26 mouse cellular contexts compared by ENCODE assay signal in genomic region chr8:74906333-74906732, GRCm38 (mm10). TPM values are rescaled to one million over a fixed set of nuclear protein-coding genes. Genes with fewer than 3 reads are reported as not detected.
DNase-seq lines count a peak whose midpoint lies in the region; ATAC-seq lines count a peak whose summit lies in the region.
"Had no signal": no experiment of that assay in that cellular context is flagged by ENCODE, and none has a peak within 500 bp of the region (broad histone marks: within the 10 kb centered on the region; RNA-seq: fewer than 3 reads in every experiment).

No protein-coding gene starts in this region.

- H3K9me3 ChIP-seq in midbrain, embryonic 11.5 days (ENCODE audit: control insufficient read depth, low read length), result no peaks in the 10 kb centered on the region; the same call in 1 of the 2 replicates
- no peaks in the 10 kb centered on the region for H3K9me3 ChIP-seq in midbrain, embryonic 10.5 days (replicated peaks)
- no peaks in the 10 kb centered on the region for H3K9me3 ChIP-seq in midbrain, embryonic 12.5 days
- H3K9me3 ChIP-seq: embryonic facial prominence, embryonic 10.5 days; neural tube, embryonic 12.5 days had no signal

- no peak overlapping the region for H3K4me2 ChIP-seq in midbrain, embryonic 11.5 days
- H3K4me2 ChIP-seq in midbrain, embryonic 12.5 days (replicated peaks), result no peak overlapping the region
- H3K4me2 ChIP-seq: neural tube, embryonic 12.5 days had no signal

- no peak overlapping the region for H3K27ac ChIP-seq in midbrain, embryonic 11.5 days (ENCODE audit: low read depth, low read length)
- no peak overlapping the region for H3K27ac ChIP-seq in midbrain, embryonic 10.5 days (replicated peaks)
- H3K27ac ChIP-seq in midbrain, embryonic 12.5 days (replicated peaks), result no peak overlapping the region
- H3K27ac ChIP-seq: embryonic facial prominence, embryonic 10.5 days; heart, adult 2 months; neural tube, embryonic 12.5 days had no signal

- no peak overlapping the region for H3K9ac ChIP-seq in midbrain, embryonic 11.5 days (ENCODE audit: low read length)
- H3K9ac ChIP-seq in midbrain, embryonic 12.5 days (replicated peaks), result no peak overlapping the region
- H3K9ac ChIP-seq: liver, postnatal 0 days; neural tube, embryonic 12.5 days had no signal

- 22% methylated on average over 1 of the region's 1 CpGs for WGBS in midbrain, embryonic 11.5 days
- WGBS in midbrain, embryonic 10.5 days, result 25% methylated on average over 1 of the region's 1 CpGs
- WGBS in midbrain, embryonic 12.5 days, result 18% methylated on average over 1 of the region's 1 CpGs

- peak; percentile 10 for DNase-seq in embryo, embryonic 10.5 days (ENCODE audit: low spot score)
- DNase-seq in embryo, embryonic 10 days (ENCODE audit: low spot score), result no peak
- DNase-seq in midbrain, embryonic 11.5 days (ENCODE audit: low spot score, missing footprints), result no peak
- DNase-seq in midbrain, embryonic 10.5 days (ENCODE audit: low spot score), result no peak
- DNase-seq in kidney, adult 8-10 months, result no peak
- no peak for DNase-seq in layer of hippocampus, postnatal 25 days (ENCODE audit: extremely low spot score in 1 of 2, low spot score in 1 of 2)
- DNase-seq: adrenal gland, postnatal 10 days; cerebellum, adult 9-11 months; gastrocnemius, postnatal 10 days; heart, adult 2 months; heart, postnatal 4 days; kidney, postnatal 4 days; liver, postnatal 0 days; lung, postnatal 10 days; right cerebral cortex, adult 18-20 months; thymus, postnatal 25 days had no signal

- ATAC-seq in midbrain, embryonic 11.5 days (ENCODE audit: low FRiP score), result peak; percentile 77
- ATAC-seq in midbrain, embryonic 12.5 days (ENCODE audit: low FRiP score, low read depth), result peak; percentile 85
- ATAC-seq: activated CD4-positive, CD25-positive, alpha-beta regulatory T cell, adult 4 months; CD4-positive, CD25-positive, alpha-beta regulatory T cell, adult 4 months; liver, postnatal 0 days; Patski had no signal

- H3K36me3 ChIP-seq in midbrain, embryonic 11.5 days (ENCODE audit: control insufficient read depth, insufficient read depth, low read length), result no peaks in the 10 kb centered on the region
- no peaks in the 10 kb centered on the region for H3K36me3 ChIP-seq in midbrain, embryonic 10.5 days
- H3K36me3 ChIP-seq in midbrain, embryonic 12.5 days, result no peaks in the 10 kb centered on the region
- H3K36me3 ChIP-seq: embryonic facial prominence, embryonic 10.5 days; neural tube, embryonic 12.5 days had no signal

- H3K27me3 ChIP-seq in midbrain, embryonic 11.5 days (ENCODE audit: control insufficient read depth, insufficient read depth, low read length), result no peaks in the 10 kb centered on the region
- no peaks in the 10 kb centered on the region for H3K27me3 ChIP-seq in midbrain, embryonic 10.5 days (ENCODE audit: low read depth, poor library complexity, severe bottlenecking)
- H3K27me3 ChIP-seq in midbrain, embryonic 12.5 days, result no peaks in the 10 kb centered on the region
- H3K27me3 ChIP-seq: neural tube, embryonic 12.5 days; Patski had no signal

- peaks cover 2% of the 10 kb centered on the region; the same call in 1 of the 2 replicates for H3K4me1 ChIP-seq in midbrain, embryonic 11.5 days (ENCODE audit: control insufficient read depth, insufficient read depth, low read length)
- peaks cover 12% of the 10 kb centered on the region for H3K4me1 ChIP-seq in midbrain, embryonic 10.5 days
- H3K4me1 ChIP-seq in midbrain, embryonic 12.5 days, result peaks cover 5% of the 10 kb centered on the region; the same call in 1 of the 2 replicates
- H3K4me1 ChIP-seq: neural tube, embryonic 12.5 days had no signal

- H3K4me3 ChIP-seq in midbrain, embryonic 11.5 days (ENCODE audit: low read depth, low read length), result no peak overlapping the region
- H3K4me3 ChIP-seq in midbrain, embryonic 10.5 days, result no peak overlapping the region
- no peak overlapping the region for H3K4me3 ChIP-seq in midbrain, embryonic 12.5 days
- H3K4me3 ChIP-seq: embryonic facial prominence, embryonic 10.5 days; heart, adult 2 months; neural tube, embryonic 12.5 days had no signal

RNA-seq across cellular contexts. Expression of gene Isx, which starts 33.4 kb away (rescaled TPM):
- polyA plus RNA-seq in midbrain, embryonic 11.5 days (2014; fragmentation: Nextera tagmentation; extraction: Ambion mirVana), result not detected in 2 replicates
- polyA plus RNA-seq in midbrain, embryonic 10.5 days (2016; fragmentation: Nextera tagmentation; extraction: Ambion mirVana), result not detected in 2 replicates
- polyA plus RNA-seq in midbrain, embryonic 12.5 days (2016; fragmentation: Nextera tagmentation; extraction: Ambion mirVana), result not detected in 2 replicates
- total RNA-seq in layer of hippocampus, postnatal 25 days (2021), result not detected
- total RNA-seq: gastrocnemius, postnatal 10 days; liver, adult 2 months; megakaryocyte progenitor cell, adult 5-6 weeks had no signal
- polyA plus RNA-seq: activated CD4-positive, CD25-positive, alpha-beta regulatory T cell, adult 4 months; CD4-positive, CD25-positive, alpha-beta regulatory T cell, adult 4 months; embryonic facial prominence, embryonic 10.5 days; frontal cortex, adult 2 months; kidney, embryonic 14.5 days; liver, postnatal 0 days; neural tube, embryonic 12.5 days; Patski had no signal
